Mouse (Mus musculus): ENCODE data around the gene Oaf.

Gene Oaf

DNA sequence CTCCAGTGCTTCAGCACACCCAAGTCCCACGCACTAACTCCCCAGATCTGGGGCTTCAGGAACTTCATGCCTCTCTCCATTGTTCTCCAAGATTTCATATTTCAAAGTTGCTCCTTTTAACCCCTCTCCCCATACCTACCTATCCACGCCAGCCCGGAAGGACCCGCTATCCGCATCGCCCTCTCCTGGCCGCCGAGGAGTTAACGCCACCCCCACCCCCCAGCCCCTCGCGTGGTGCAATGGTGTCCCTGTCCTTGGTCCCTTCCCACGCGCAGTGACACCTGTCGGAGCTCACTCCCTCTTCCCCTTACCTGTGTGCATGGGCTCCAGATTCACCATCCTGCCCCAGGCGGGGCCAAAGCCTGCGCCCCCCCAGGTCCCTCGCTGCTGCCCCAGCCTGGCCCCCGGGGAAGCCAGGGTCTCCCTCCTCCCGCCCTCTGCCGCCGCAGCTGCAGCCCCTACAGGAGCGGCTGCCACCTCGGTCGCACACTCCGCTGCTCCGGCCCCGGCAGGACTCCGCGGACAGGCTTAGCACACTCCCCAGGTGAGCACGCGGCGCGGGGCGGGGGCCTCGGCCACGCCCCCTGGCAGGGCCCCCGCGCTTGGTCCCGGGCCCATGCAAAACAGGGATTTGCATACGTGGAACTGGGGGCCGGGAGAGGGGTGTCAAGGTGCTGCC, 34.2 kb downstream of the Oaf start:
- Histone ChIP-seq H3K27me3 (ENCODE audit: insufficient read depth, low read length) (peaks cover 62% of the 10 kb centered on the region), H3K9me3 (ENCODE audit: low read length) (no peaks in the 10 kb centered on the region), H3K36me3 (ENCODE audit: insufficient read depth, low read length) (no peaks in the 10 kb centered on the region), H3K4me1 (replicated peaks; ENCODE audit: low read depth, low read length) (peaks cover 45% of the 10 kb centered on the region), H3K4me3 (replicated peaks; ENCODE audit: low read length) (peak overlapping the region; percentile 79)
- TF ChIP-seq CTCF (conservative IDR thresholded peaks at IDR 0.05; ENCODE audit: low read length), result 0 out of 2 replicates have a peak, but pooled peaks have one; percentile 4
- no peak for TF ChIP-seq POU5F1 (IDR thresholded peaks at IDR 0.05; ENCODE audit: borderline replicate concordance, low read length)

DNA sequence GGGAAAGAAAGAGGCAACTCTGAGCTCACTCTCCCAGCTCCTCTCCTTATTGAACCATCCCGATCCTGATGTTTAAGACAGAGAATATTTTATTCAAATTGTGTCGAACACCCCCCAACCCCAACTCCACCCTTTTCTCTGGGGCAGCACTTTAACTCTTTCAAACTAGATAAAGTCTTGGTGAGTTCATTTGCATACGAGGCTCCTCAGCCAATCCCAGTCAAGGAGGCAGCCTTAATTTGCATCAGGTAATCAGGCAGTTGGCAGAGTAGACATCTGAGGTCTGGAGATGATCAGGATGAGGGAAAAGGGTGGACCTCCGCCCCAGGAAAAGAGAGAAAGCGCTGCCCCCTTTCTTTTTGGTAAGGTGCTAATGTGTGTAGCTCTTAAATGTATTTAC, 39.5 kb downstream of the Oaf start:
- Histone ChIP-seq H3K4me3 (replicated peaks; ENCODE audit: low read length) (no peak overlapping the region), H3K27me3 (ENCODE audit: insufficient read depth, low read length) (peaks cover 89% of the 10 kb centered on the region), H3K9me3 (ENCODE audit: low read length) (no peaks in the 10 kb centered on the region), H3K4me1 (replicated peaks; ENCODE audit: low read depth, low read length) (peaks cover 37% of the 10 kb centered on the region), H3K36me3 (ENCODE audit: insufficient read depth, low read length) (no peaks in the 10 kb centered on the region)
- TF ChIP-seq CTCF (conservative IDR thresholded peaks at IDR 0.05; ENCODE audit: low read length), result no peak
- TF ChIP-seq NANOG (IDR thresholded peaks at IDR 0.05; ENCODE audit: borderline replicate concordance, low read length), result no peak
- TF ChIP-seq POU5F1 (IDR thresholded peaks at IDR 0.05; ENCODE audit: borderline replicate concordance, low read length), result no peak

DNA sequence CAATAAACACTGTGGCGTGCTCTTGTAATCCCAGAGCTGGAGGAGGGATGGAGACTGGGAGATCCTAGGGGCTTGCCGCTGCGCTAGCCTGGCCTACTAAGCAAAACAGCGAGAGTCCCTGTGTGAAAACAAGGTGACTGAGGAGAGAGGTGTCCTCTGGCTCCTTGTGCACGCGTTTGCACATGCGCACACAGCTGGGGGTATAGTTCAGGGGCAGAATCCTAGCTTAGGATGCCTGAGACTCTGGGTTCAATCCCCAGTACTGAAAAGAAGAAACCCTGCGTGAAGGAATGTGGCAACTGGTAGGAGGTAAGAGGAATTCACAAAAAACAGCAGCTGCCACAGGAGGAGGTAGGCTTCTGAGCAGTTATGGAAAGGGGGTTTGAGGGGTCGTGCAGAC, 45.7 kb downstream of the Oaf start:
- Histone ChIP-seq H3K27me3 (ENCODE audit: insufficient read depth, low read length) (peaks cover 52% of the 10 kb centered on the region), H3K36me3 (ENCODE audit: insufficient read depth, low read length) (no peaks in the 10 kb centered on the region), H3K4me3 (replicated peaks; ENCODE audit: low read length) (no peak overlapping the region), H3K9me3 (ENCODE audit: low read length) (no peaks in the 10 kb centered on the region), H3K4me1 (replicated peaks; ENCODE audit: low read depth, low read length) (peaks cover 71% of the 10 kb centered on the region)
- TF ChIP-seq NANOG (IDR thresholded peaks at IDR 0.05; ENCODE audit: borderline replicate concordance, low read length) (no peak), CTCF (conservative IDR thresholded peaks at IDR 0.05; ENCODE audit: low read length) (no peak), POU5F1 (IDR thresholded peaks at IDR 0.05; ENCODE audit: borderline replicate concordance, low read length) (no peak)

DNA sequence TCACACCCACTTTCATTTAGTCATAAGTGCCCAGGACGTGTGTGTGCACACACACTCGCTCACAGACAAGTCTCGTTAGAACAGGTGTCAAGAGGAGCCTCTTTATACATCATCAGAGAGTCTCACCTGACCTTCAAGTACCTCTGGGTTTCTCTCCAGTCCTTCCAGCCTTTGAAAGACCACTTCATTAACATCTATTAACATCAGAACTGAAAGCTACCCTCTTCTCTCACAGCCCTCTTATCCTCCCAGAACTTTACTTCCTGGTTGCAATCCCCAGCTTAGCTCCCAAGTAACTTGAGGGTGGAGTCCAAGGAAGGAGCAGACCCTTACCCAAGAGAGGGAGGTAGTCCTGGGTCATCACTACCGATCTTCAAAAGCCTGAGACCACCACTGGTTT, 48.1 kb downstream of the Oaf start:
- no peaks in the 10 kb centered on the region for H3K9me3 ChIP-seq (ENCODE audit: low read length)
- peaks cover 89% of the 10 kb centered on the region for H3K4me1 ChIP-seq (replicated peaks; ENCODE audit: low read depth, low read length)
- H3K27me3 ChIP-seq (ENCODE audit: insufficient read depth, low read length), result peaks cover 32% of the 10 kb centered on the region
- H3K36me3 ChIP-seq (ENCODE audit: insufficient read depth, low read length), result no peaks in the 10 kb centered on the region
- H3K4me3 ChIP-seq (replicated peaks; ENCODE audit: low read length), result no peak overlapping the region; the same call in 1 of the 2 replicates
- TF ChIP-seq POU5F1 (IDR thresholded peaks at IDR 0.05; ENCODE audit: borderline replicate concordance, low read length) (no peak), NANOG (IDR thresholded peaks at IDR 0.05; ENCODE audit: borderline replicate concordance, low read length) (no peak), CTCF (conservative IDR thresholded peaks at IDR 0.05; ENCODE audit: low read length) (no peak)

DNA sequence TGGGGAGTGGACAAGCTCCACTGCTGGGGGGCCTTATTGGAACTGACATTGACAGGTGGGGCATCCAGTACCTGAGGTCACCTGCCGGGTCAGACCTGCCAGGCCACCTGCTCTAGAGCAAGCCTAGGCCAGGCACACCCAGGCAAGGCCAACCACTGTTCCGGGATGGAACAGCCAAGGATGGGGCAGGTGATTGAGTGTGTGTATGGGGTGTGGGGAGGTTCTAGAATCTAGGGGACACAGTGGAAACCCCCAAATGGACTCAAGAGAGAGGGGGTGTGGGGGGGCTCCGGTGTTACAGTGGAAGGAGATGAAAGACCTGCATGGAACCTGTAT, 50.7 kb downstream of the Oaf start:
- Histone ChIP-seq H3K9me3 (ENCODE audit: low read length) (no peaks in the 10 kb centered on the region), H3K4me1 (replicated peaks; ENCODE audit: low read depth, low read length) (peaks cover 69% of the 10 kb centered on the region), H3K4me3 (replicated peaks; ENCODE audit: low read length) (no peak overlapping the region), H3K27me3 (ENCODE audit: insufficient read depth, low read length) (peaks cover 21% of the 10 kb centered on the region), H3K36me3 (ENCODE audit: insufficient read depth, low read length) (no peaks in the 10 kb centered on the region)
- TF ChIP-seq CTCF (conservative IDR thresholded peaks at IDR 0.05; ENCODE audit: low read length) (no peak), NANOG (IDR thresholded peaks at IDR 0.05; ENCODE audit: borderline replicate concordance, low read length) (no peak), POU5F1 (IDR thresholded peaks at IDR 0.05; ENCODE audit: borderline replicate concordance, low read length) (no peak)

DNA sequence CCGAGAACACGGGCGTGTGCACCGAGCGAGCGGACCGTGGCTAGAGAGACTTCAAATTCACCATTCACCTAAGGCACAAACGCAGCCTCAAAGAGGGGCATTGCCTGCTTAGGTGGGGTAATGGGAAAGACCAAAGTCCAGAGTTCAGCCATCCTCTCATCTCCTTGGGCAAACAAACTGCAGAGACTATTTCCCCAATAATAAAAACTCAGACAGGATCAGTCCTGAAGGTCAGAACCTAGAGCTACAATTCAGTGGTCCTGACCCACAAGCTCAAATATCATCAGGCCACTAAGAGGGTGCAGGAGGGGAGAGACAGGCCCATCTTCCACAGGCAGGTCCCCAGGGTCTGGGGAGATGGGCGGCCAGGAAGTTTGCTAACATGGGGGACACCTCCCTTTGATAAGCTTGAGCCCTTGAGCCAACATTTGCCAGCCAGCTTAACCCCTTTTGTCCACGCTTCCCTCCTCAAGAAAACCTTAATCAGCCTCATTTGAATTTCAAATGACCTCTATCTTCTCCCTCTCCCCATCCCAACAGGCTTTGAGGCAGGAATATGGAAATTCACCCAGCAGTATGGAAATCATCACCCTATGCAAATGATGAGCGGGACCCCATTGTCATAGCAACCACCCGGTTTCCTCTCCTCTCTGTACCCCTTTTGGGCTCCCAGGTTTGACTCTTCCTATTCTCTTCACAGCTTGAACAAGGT, 51.2 kb downstream of the Oaf start:
- TF ChIP-seq CTCF (conservative IDR thresholded peaks at IDR 0.05; ENCODE audit: low read length) (no peak), NANOG (IDR thresholded peaks at IDR 0.05; ENCODE audit: borderline replicate concordance, low read length) (no peak), POU5F1 (IDR thresholded peaks at IDR 0.05; ENCODE audit: borderline replicate concordance, low read length) (no peak)
- Histone ChIP-seq H3K27me3 (ENCODE audit: insufficient read depth, low read length) (peaks cover 17% of the 10 kb centered on the region), H3K4me3 (replicated peaks; ENCODE audit: low read length) (no peak overlapping the region), H3K9me3 (ENCODE audit: low read length) (no peaks in the 10 kb centered on the region), H3K36me3 (ENCODE audit: insufficient read depth, low read length) (no peaks in the 10 kb centered on the region), H3K4me1 (replicated peaks; ENCODE audit: low read depth, low read length) (peaks cover 63% of the 10 kb centered on the region)

DNA sequence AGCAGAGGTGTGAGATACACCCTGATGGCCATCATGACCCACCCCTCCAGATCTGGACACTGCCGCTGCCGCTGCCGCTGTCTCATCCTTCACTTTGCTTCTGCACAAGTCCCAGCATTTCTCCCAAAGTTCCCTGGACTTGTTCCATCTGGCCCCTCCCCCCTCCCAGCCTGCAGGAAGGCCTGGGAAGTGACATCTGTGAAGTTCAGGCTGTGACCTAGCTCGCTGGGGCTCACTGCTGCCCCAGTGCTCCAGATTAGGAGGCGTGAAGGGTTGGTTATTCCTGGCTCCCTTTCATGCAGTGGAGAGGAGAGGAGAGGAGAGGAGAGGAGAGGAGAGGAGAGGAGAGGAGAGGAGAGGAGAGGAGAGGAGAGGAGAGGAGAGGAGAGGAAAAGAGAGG, 60.1 kb downstream of the Oaf start:
- H3K27me3 ChIP-seq (ENCODE audit: insufficient read depth, low read length), result peaks cover 5% of the 10 kb centered on the region; the same call in 1 of the 2 replicates
- peaks cover 5% of the 10 kb centered on the region; the same call in 1 of the 2 replicates for H3K4me1 ChIP-seq (replicated peaks; ENCODE audit: low read depth, low read length)

DNA sequence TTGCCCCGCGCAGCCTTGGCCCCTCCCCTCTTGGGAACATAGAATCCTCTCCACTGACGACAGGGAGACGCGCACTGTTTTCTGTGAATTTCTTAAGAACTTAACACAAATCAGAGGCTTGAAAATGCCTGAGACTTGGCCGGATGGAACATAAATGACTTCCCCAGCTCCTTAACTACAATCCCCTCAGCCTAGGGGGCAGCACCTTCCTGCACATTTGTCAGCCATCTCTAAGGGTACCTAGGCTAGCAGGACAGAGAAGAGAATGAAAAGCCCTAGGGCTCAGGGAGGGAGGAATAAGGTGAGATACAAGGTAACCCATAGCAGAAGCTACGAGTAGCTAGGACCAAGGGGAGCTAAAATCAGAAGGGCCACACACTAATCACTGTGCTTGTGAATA, 61.5 kb downstream of the Oaf start:
- H3K9me3 ChIP-seq (ENCODE audit: low read length), result no peaks in the 10 kb centered on the region; the same call in 1 of the 2 replicates
- 0 out of 2 replicates have a peak, but pooled peaks cover 5% of the 10 kb centered on the region for H3K27me3 ChIP-seq (ENCODE audit: insufficient read depth, low read length)
- TF ChIP-seq NANOG (IDR thresholded peaks at IDR 0.05; ENCODE audit: borderline replicate concordance, low read length), result no peak
- no peak for TF ChIP-seq POU5F1 (IDR thresholded peaks at IDR 0.05; ENCODE audit: borderline replicate concordance, low read length)
- no peak for TF ChIP-seq CTCF (conservative IDR thresholded peaks at IDR 0.05; ENCODE audit: low read length)
- peaks cover 5% of the 10 kb centered on the region; the same call in 1 of the 2 replicates for H3K4me1 ChIP-seq (replicated peaks; ENCODE audit: low read depth, low read length)
- no peak overlapping the region for H3K4me3 ChIP-seq (replicated peaks; ENCODE audit: low read length)
- H3K36me3 ChIP-seq (ENCODE audit: insufficient read depth, low read length), result no peaks in the 10 kb centered on the region

More for the DNA sequence above, 60.1 kb downstream of the Oaf start:
- no peak overlapping the region for H3K4me3 ChIP-seq (replicated peaks; ENCODE audit: low read length)
- no peaks in the 10 kb centered on the region; the same call in 1 of the 2 replicates for H3K9me3 ChIP-seq (ENCODE audit: low read length)
- TF ChIP-seq CTCF (conservative IDR thresholded peaks at IDR 0.05; ENCODE audit: low read length) (no peak), POU5F1 (IDR thresholded peaks at IDR 0.05; ENCODE audit: borderline replicate concordance, low read length) (no peak), NANOG (IDR thresholded peaks at IDR 0.05; ENCODE audit: borderline replicate concordance, low read length) (no peak)
- H3K36me3 ChIP-seq (ENCODE audit: insufficient read depth, low read length), result no peaks in the 10 kb centered on the region

Data from E14TG2a.4 (cell line).